Mouse (Mus musculus) midbrain, embryonic 15.5 days (tissue): Measurements from ENCODE around the gene Dcbld2. TPM values are rescaled to one million over a fixed set of nuclear protein-coding genes. Genes with fewer than 3 reads are reported as not detected.

Experiments used
- ATAC-seq: fragments of 200-750 bp; cut with Nextera tagmentation; replicated peaks from 2 replicates; pipeline ENCODE4 v1.8.0; 2017; ENCODE audit warnings: moderate TSS enrichment
- H3K27ac ChIP-seq: fragments of 300-500 bp; sonication (generic); 2 replicates; pipeline ENCODE4 v1.5.1; 2015; ENCODE audit warnings: mild to moderate bottlenecking, inconsistent platforms
- H3K27me3 ChIP-seq: fragments of 300-500 bp; sonication (generic); replicated peaks from 2 replicates; pipeline ENCODE4 v1.6.1; 2015; ENCODE audit warnings: inconsistent platforms
- H3K36me3 ChIP-seq: fragments of 300-500 bp; sonication (generic); replicated peaks from 2 replicates; pipeline ENCODE4 v1.6.1; 2015; ENCODE audit warnings: inconsistent platforms
- H3K4me1 ChIP-seq: fragments of 300-500 bp; sonication (generic); 2 replicates; pipeline ENCODE4 v1.6.1; 2015; ENCODE audit warnings: inconsistent platforms
- H3K4me2 ChIP-seq: fragments of 300-500 bp; sonication (generic); 2 replicates; pipeline ENCODE4 v1.6.1; 2015; ENCODE audit warnings: inconsistent platforms, mild to moderate bottlenecking, moderate library complexity
- H3K4me3 ChIP-seq: fragments of 300-500 bp; sonication (generic); 2 replicates; pipeline ENCODE4 v1.5.1; 2015; ENCODE audit warnings: mild to moderate bottlenecking, inconsistent platforms
- H3K9ac ChIP-seq: fragments of 300-500 bp; sonication (generic); 2 replicates; pipeline ENCODE4 v1.6.1; 2015; ENCODE audit warnings: mild to moderate bottlenecking, inconsistent platforms
- H3K9me3 ChIP-seq: fragments of 300-500 bp; sonication (generic); 2 replicates; pipeline ENCODE4 v1.6.1; 2016; ENCODE audit warnings: inconsistent platforms
- WGBS: fragments of 180-500 bp; shearing (Covaris S2); methylation state at CpG from one replicate; pipeline ENCODE4 v1.1.7; 2015; ENCODE audit warnings: mixed read lengths; 5-methylcytosine and 5-hydroxymethylcytosine counted together
- polyA plus RNA-seq: library from polyadenylated mRNA; unstranded; fragments of >200 nt; fragmentation: Nextera tagmentation; extraction: Ambion mirVana; gene quantifications from 2 replicates; pipeline ENCODE4 v1.2.1, GENCODE M21; 2015

Dcbld2 gene
- polyA plus RNA-seq = 8.3 and 8.7 TPM in 2 replicates

DNA sequence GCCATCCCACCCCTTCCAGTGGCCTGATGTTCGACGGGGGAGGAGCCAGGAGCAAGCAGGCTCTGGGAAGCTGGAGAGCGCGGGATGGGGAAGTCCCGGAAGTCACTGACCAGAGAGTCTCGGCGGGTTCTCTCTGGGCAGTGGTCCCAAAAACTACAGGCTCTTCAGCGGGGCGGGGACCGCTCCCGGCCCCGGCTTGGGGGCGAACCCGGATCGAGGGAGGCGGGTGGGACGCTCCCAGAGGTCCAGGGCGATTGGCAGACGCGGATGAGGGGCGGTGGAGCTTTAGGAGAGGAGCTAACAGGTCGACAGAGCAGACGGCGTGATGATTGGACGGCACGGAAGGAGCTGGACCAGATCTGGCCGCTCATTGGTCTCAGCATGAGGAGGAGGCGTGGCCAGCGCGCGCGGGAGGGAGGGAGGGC lies at the start of gene Dcbld2:
TSS of gene Dcbld2 (plus strand) at position 382 of the 425 bp plus-strand sequence.
- ATAC-seq = peak; percentile 100
- H3K4me3 ChIP-seq = peak within 1 kb of the TSS; percentile 67
- no peaks in the 10 kb centered on the region for H3K9me3 ChIP-seq
- peak within 1 kb of the TSS; percentile 93 for H3K27ac ChIP-seq
- peaks cover 8% of the 10 kb centered on the region for H3K4me1 ChIP-seq
- no peaks in the 10 kb centered on the region for H3K36me3 ChIP-seq
- 0 out of 2 replicates have a peak, but pooled peaks cover 4% of the 10 kb centered on the region for H3K27me3 ChIP-seq
- WGBS = 0% methylated on average over 32 of the region's 32 CpGs
- H3K4me2 ChIP-seq = peak within 1 kb of the TSS; percentile 72
- peak within 1 kb of the TSS; percentile 83 for H3K9ac ChIP-seq

DNA sequence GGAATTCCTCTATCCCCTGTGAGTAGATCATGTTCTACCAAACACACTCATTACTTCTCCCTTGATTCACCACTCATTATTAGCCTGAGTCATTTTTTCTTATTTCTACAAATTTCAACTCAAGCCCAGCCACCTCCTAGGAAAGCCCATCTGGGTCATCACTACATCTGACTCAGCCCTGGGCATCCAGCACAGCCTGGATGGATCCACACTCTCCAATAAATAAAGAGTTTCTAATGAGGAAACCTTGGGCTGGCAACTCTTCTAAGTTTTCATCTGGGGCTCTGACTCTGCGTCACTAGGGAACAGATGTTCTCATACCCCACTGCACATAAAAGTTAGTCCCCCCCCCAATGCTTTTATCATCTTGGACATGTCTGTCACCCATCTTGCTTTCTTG lies 31.1 kb upstream of the Dcbld2 start:
- H3K27ac ChIP-seq = no peak overlapping the region
- 73% methylated on average over 1 of the region's 1 CpGs for WGBS
- no peak for ATAC-seq

DNA sequence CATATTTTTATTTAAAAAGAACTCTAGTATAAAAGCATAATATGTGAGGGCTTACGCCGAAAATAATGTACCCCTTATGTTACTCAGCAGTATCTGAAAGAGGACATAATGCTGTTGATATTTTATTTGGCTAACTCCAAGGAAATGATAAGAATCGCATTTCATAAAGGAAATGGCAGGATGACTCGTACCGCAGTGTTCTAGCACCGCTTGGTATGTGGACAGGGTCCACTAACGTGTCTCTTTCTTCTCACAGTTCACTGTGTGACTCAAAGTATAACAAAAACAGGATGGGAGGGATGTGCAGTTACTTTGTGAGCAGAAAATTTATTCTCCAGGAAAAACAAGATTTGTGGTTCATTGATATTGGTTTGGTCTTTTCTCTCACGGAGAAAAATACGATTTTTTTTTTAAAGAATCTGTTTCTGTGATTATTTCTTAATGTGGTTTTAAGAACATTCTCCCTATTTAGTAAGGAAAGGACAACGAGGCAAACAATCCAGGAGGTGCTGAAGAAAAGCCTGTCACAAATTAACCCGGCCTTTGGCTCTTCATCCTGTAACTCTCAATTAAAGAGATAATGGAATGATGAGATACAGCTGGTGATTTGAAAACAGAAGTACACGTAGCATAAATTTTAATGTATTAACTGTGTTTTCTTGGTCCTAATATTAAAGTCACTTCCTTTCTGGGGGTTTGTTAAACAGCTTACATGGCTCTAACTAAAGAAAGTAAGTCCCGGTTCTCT lies 30.3 kb upstream of the Dcbld2 start:
- Histone ChIP-seq H3K4me2 (no peak overlapping the region), H3K4me1 (no peaks in the 10 kb centered on the region), H3K4me3 (no peak overlapping the region), H3K9ac (no peak overlapping the region), H3K9me3 (no peaks in the 10 kb centered on the region), H3K36me3 (no peaks in the 10 kb centered on the region), H3K27ac (no peak overlapping the region), H3K27me3 (no peaks in the 10 kb centered on the region)
- WGBS = 72% methylated on average over 13 of the region's 13 CpGs
- no peak for ATAC-seq

More for the DNA sequence above, 31.1 kb upstream of the Dcbld2 start:
- H3K9me3 ChIP-seq = no peaks in the 10 kb centered on the region
- no peak overlapping the region for H3K4me2 ChIP-seq
- H3K36me3 ChIP-seq = no peaks in the 10 kb centered on the region
- no peak overlapping the region for H3K9ac ChIP-seq
- H3K4me1 ChIP-seq = no peaks in the 10 kb centered on the region
- H3K27me3 ChIP-seq = no peaks in the 10 kb centered on the region
- no peak overlapping the region for H3K4me3 ChIP-seq

DNA sequence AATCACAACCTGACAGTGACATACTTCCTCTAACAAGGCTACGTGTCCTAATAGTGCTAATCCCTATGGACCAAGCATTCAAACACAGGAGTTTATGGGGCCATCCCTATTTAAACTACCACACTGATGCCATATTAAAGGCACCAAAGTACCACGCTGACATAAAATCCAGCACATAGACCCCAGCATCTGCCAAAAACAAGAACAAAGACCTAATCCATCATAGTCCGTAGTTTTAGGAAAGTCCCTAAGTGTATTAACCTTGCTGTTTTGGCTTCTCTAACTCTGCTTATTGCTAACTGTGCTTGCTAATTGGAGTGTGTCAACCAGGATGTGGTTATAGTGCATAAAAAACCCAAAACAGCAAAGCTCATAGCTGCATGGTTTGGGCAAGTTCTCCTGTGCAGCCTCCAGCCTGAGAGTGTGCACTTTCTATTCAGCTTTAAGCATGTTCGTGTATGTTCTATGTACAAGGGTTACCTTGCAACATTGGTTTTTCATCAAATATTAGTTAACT lies 21.9 kb upstream of the Dcbld2 start:
- no peak for ATAC-seq
- H3K27me3 ChIP-seq = no peaks in the 10 kb centered on the region
- no peak overlapping the region for H3K27ac ChIP-seq
- H3K9me3 ChIP-seq = no peaks in the 10 kb centered on the region
- no peak overlapping the region for H3K9ac ChIP-seq
- 93% methylated on average over 4 of the region's 4 CpGs for WGBS
- no peaks in the 10 kb centered on the region for H3K36me3 ChIP-seq
- H3K4me3 ChIP-seq = no peak overlapping the region
- no peak overlapping the region for H3K4me2 ChIP-seq
- H3K4me1 ChIP-seq = no peaks in the 10 kb centered on the region

DNA sequence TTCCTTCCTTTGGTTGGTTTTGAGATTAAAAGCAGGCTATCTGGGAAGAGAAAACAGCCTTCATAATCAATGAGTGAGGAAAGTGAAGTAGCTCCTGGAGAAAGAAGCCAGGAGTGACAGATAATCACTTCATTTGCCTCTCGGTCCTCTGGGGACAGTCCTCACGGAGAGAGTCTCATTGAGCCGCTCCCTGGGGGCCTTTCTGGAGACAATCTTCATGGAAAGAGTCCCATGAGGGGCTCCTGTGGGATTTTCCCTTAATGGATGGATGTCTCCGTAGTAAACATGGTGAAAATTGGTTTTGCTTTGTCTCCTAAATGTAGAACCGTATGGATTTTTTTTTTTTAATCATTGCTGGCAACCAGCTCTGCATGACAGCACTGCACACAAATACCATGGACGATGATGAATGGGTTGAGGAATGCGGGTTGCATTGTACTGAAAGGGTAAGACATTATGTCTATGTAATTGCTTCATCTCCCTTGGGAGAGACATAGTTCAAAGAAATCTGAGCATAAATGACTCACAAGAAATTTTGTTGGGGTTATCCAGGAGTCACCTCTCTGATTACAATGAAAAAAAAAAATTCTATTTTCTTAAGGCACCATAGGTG lies 19.0 kb upstream of the Dcbld2 start:
- H3K4me2 ChIP-seq = no peak overlapping the region
- no peak overlapping the region for H3K27ac ChIP-seq
- ATAC-seq = no peak

DNA sequence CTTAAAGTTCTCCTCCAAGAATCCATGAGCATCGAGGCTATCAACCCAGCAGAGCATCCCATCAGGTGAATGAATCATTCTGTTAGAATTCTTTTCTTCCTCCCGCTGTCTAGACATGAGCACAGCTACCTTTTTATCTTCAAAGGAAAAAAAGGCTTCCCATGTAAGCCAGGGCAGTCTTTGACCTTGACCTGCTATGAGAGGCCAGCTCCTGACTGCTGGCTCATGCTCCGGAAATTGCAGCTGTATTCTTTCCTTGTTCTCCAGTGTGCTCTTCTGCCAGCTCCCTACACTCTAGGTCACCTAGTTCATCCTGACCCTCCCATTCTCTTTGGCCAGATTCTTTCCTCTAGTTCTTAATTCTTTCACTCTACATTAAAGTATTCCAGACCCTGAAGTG lies 15.2 kb upstream of the Dcbld2 start:
- no peak overlapping the region for H3K4me2 ChIP-seq
- no peaks in the 10 kb centered on the region for H3K36me3 ChIP-seq
- no peak for ATAC-seq
- H3K9ac ChIP-seq = no peak overlapping the region
- no peaks in the 10 kb centered on the region for H3K4me1 ChIP-seq
- WGBS = 84% methylated on average over 3 of the region's 3 CpGs
- no peaks in the 10 kb centered on the region for H3K27me3 ChIP-seq
- no peak overlapping the region for H3K27ac ChIP-seq
- no peaks in the 10 kb centered on the region for H3K9me3 ChIP-seq
- no peak overlapping the region for H3K4me3 ChIP-seq

More for the DNA sequence above, 19.0 kb upstream of the Dcbld2 start:
- Histone ChIP-seq H3K36me3 (no peaks in the 10 kb centered on the region), H3K9me3 (no peaks in the 10 kb centered on the region), H3K4me3 (no peak overlapping the region), H3K9ac (no peak overlapping the region), H3K27me3 (no peaks in the 10 kb centered on the region), H3K4me1 (no peaks in the 10 kb centered on the region)
- WGBS = 16% methylated on average over 7 of the region's 7 CpGs

DNA sequence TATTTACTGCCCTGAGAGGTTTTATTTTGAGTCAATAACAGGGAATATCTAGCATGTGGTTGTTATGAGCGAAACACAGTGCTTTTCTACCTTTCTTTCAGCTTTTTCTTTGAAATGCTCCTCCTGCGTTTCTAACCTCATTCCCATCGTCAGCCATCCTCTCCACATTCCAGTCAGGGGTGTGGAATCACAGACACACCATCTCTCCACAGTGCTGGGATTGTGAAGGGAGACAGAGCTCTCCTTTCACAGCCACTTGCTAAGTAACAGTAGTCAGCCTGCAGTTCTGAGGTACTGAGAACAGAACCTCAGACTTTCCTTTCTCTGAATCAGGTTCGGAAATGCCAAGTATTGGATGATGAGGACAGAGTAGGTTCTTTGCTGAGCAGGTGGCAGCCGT lies 14.1 kb upstream of the Dcbld2 start:
- Histone ChIP-seq H3K36me3 (no peaks in the 10 kb centered on the region), H3K9me3 (no peaks in the 10 kb centered on the region), H3K4me1 (no peaks in the 10 kb centered on the region), H3K9ac (no peak overlapping the region), H3K27me3 (no peaks in the 10 kb centered on the region), H3K4me3 (no peak overlapping the region), H3K4me2 (no peak overlapping the region), H3K27ac (no peak overlapping the region)
- ATAC-seq = no peak
- 89% methylated on average over 5 of the region's 5 CpGs for WGBS

DNA sequence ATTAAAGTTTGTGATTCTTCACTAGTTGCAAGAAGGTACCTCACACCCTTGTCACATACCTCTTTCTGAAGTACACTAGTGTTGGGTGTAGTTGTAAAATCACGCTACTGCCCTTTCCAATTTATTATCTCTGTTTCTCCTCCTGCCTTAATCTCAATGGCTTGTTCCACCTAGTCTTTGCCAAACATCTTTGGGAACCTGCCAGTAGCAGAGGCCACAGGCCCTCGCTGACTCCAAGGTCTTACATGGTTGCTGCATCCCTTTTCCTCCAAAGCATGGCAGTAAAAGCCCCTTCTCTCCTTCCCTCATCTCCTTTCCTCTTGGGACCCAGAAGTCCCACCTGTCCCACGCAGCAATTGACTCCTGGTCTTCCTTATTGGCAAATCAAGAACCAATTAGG lies 9.6 kb upstream of the Dcbld2 start:
- H3K9me3 ChIP-seq = no peaks in the 10 kb centered on the region
- H3K4me3 ChIP-seq = no peak overlapping the region
- H3K27me3 ChIP-seq = no peaks in the 10 kb centered on the region
- no peak for ATAC-seq
- WGBS = 83% methylated on average over 3 of the region's 3 CpGs
- no peak overlapping the region for H3K9ac ChIP-seq
- H3K4me2 ChIP-seq = no peak overlapping the region
- no peaks in the 10 kb centered on the region; the same call in 1 of the 2 replicates for H3K4me1 ChIP-seq
- H3K27ac ChIP-seq = no peak overlapping the region
- H3K36me3 ChIP-seq = no peaks in the 10 kb centered on the region

DNA sequence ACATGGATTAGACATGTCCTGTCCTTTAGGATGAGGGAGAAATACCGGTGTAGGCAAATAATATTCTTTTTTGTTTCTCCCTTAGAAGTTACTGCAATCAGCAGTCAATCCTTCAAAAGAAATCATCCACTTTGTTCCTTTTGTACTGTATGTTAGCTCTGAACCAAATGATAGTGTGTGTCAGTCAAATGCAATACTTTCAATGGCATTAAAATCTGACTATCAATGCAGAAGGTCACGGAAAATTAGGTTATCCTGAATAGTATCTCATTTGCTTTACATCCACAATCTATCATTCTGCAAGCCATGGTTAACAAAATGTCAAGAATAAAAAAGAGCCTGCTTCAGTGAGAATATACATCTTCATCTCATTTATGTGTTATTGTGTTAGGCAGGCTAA lies 7.2 kb upstream of the Dcbld2 start:
- Histone ChIP-seq H3K4me3 (no peak overlapping the region), H3K27ac (no peak overlapping the region), H3K27me3 (0 out of 2 replicates have a peak, but pooled peaks cover under 1% of the 10 kb centered on the region), H3K9me3 (no peaks in the 10 kb centered on the region), H3K36me3 (no peaks in the 10 kb centered on the region), H3K9ac (no peak overlapping the region), H3K4me2 (no peak overlapping the region), H3K4me1 (no peaks in the 10 kb centered on the region; the same call in 1 of the 2 replicates)
- no peak for ATAC-seq
- WGBS = 57% methylated on average over 2 of the region's 2 CpGs

DNA sequence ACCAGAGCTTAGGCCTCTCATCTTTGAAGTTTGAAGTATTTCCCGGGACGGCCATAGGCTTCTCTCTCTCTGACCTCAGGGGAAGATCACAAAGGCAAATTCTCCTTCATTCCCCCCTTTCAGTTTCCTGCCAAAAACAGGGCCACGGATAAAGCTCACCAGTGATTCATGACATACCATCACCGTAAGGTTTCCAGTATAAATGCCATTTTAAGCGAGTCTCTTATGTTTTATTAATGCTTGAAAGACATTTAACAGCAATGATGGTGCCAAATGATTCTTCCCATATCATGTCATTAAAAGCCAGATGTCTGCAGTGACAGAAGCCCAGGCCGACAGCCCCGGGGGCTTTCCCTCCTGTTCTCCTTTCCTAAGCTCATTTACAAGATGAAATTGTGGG lies 3.6 kb upstream of the Dcbld2 start:
- peaks cover 5% of the 10 kb centered on the region for H3K4me1 ChIP-seq
- H3K36me3 ChIP-seq = no peaks in the 10 kb centered on the region
- no peaks in the 10 kb centered on the region for H3K9me3 ChIP-seq
- H3K4me3 ChIP-seq = no peak overlapping the region
- 0 out of 2 replicates have a peak, but pooled peaks cover 4% of the 10 kb centered on the region for H3K27me3 ChIP-seq
- H3K27ac ChIP-seq = no peak overlapping the region
- no peak overlapping the region for H3K4me2 ChIP-seq
- ATAC-seq = no peak
- 38% methylated on average over 7 of the region's 7 CpGs for WGBS
- H3K9ac ChIP-seq = no peak overlapping the region

DNA sequence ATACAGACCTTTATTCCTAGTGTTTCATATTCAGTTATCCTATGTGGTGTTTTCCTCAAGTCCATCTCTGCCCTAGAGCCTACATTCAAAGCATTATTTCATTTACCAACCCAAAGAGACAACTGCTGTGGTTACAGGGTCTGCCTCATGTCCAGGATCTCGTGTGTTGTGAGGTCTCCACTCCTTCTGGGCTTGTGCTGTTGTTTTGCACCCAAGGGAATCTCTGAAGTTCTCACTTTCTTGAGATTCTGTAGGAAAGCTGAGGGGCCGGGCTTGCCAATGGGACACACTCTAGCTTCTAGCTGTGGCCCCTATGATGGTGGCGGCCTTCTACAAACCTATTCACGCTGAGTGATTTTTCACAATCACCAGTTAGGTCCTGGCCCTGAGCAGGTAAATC lies 3.0 kb upstream of the Dcbld2 start:
- no peak overlapping the region for H3K4me3 ChIP-seq
- no peaks in the 10 kb centered on the region for H3K36me3 ChIP-seq
- H3K9me3 ChIP-seq = no peaks in the 10 kb centered on the region
- ATAC-seq = no peak
- no peak overlapping the region for H3K27ac ChIP-seq
- 0 out of 2 replicates have a peak, but pooled peaks cover 4% of the 10 kb centered on the region for H3K27me3 ChIP-seq
- H3K9ac ChIP-seq = no peak overlapping the region
- H3K4me1 ChIP-seq = peaks cover 8% of the 10 kb centered on the region
- no peak overlapping the region for H3K4me2 ChIP-seq
- 84% methylated on average over 4 of the region's 4 CpGs for WGBS

DNA sequence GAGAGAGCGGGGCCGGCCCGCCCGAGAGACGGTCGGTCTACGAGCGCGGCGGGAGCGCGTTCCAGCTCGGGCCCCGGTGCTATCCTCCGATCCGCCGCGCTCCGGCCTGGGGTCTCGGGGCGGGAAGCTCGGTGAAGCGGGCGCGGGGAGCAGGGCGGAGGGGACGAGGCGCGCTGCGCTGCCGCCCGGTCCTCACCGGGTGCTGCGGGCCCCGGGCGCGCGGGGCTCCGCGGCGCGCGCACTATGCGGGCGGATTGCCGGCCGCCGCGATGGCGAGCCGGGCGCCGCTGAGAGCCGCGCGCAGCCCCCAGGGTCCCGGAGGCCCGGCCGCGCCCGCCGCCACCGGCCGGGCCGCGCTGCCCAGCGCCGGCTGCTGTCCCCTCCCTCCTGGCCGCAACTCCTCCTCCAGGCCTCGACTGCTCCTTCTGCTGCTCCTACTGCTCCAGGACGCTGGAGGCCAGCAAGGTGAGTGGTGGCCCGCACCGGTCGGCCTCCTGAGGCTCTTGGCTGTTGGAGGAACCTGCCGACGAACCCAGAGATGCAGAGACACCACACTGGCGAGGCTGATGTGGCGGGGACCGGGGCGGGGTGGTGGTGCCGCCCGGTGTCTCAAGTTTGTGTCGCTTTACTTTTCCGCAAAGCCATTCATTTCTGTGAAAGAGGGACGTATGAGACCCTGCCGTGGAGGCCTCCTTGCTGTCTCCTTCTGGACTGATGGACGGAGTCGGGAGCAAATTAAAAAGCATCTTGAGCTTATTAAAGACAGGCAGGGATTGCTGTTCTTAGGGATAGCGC lies 441 bp downstream of the Dcbld2 start:
- Histone ChIP-seq H3K9me3 (no peaks in the 10 kb centered on the region), H3K27me3 (0 out of 2 replicates have a peak, but pooled peaks cover 4% of the 10 kb centered on the region), H3K9ac (peak overlapping the region; percentile 83), H3K27ac (peak overlapping the region; percentile 93), H3K4me3 (peak overlapping the region; percentile 67), H3K36me3 (no peaks in the 10 kb centered on the region), H3K4me2 (peak overlapping the region; percentile 72), H3K4me1 (peaks cover 8% of the 10 kb centered on the region)
- ATAC-seq = peak; percentile 79
- WGBS = 0% methylated on average over 88 of the region's 89 CpGs
